Mouse (Mus musculus): ENCODE data around the gene Wdr90.
A peak's percentile ranks its signal among the peaks of the same experiment; 100 is the strongest.
"Not testable (repeated sequence)": the region's sequence is repeated elsewhere in the genome, so short reads cannot be mapped to it uniquely, and the experiment has no call there.

Gene Wdr90

GRCm38 (mm10) chr17:25807452-25807851 lies 53.8 kb downstream of the Wdr90 start:
- DNase-seq (ENCODE audit: low spot score in 2 of 2) = not testable (repeated sequence)

- DNase-seq (ENCODE audit: low spot score in 2 of 2) = no peak
These were observed 54.8 kb downstream of the Wdr90 start for GRCm38 (mm10) chr17:25806507-25806906.

GRCm38 (mm10) chr17:25802825-25803517 lies 58.3 kb downstream of the Wdr90 start:
- peak; percentile 85 to 89 for DNase-seq (ENCODE audit: low spot score in 2 of 2)

GRCm38 (mm10) chr17:25801029-25801428 lies 60.3 kb downstream of the Wdr90 start:
- peak; percentile 74 to 78 for DNase-seq (ENCODE audit: low spot score in 2 of 2)

GRCm38 (mm10) chr17:25796951-25797369 lies 64.3 kb downstream of the Wdr90 start, which contains the start of gene Metrn:
Gene Metrn (minus strand): TSS chr17:25797136.
- peak; percentile 66 to 67 for DNase-seq (ENCODE audit: low spot score in 2 of 2)

GRCm38 (mm10) chr17:25796211-25796771 lies 65.0 kb downstream of the Wdr90 start:
- DNase-seq (ENCODE audit: low spot score in 2 of 2) = no peak

GRCm38 (mm10) chr17:25795609-25796092 lies 65.7 kb downstream of the Wdr90 start, which contains the start of gene AC134908.4:
Gene AC134908.4 (minus strand): TSS chr17:25795659.
- DNase-seq (ENCODE audit: low spot score in 2 of 2) = peak in 1 of 2 experiments; percentile 66

GRCm38 (mm10) chr17:25794998-25795397 lies 66.3 kb downstream of the Wdr90 start:
- DNase-seq (ENCODE audit: low spot score in 2 of 2) = no peak

Data from right cerebral cortex, adult 2 months (tissue).